In genomic region chr11:84179954-84180598, GRCm38 (mm10) we compare ENCODE assay signal across 8 mouse cellular contexts. TPM values are rescaled to one million over a fixed set of nuclear protein-coding genes. Genes with fewer than 3 reads are reported as not detected.
DNase-seq lines count a peak whose midpoint lies in the region; ATAC-seq lines count a peak whose summit lies in the region.

No protein-coding gene starts in this region.

- intact Hi-C loops in gastrocnemius, postnatal 36 days (cut with DNase I), result loop anchor here (5.0 kb wide), 2 partner anchors 43 to 62 kb away; no protein-coding TSS in a partner anchor
- intact Hi-C loops in left cerebral cortex, postnatal 36 days (cut with DNase I), result loop anchor here (1.0 kb wide), 1 partner anchor 63 kb away; no protein-coding TSS in a partner anchor

- H3K4me2 ChIP-seq in intestine, embryonic 16.5 days (ENCODE audit: low read depth, low read length), result peak overlapping the region; percentile 82

- H3K36me3 ChIP-seq in intestine, embryonic 16.5 days (ENCODE audit: control insufficient read depth, insufficient read depth, low read length), result no peaks in the 10 kb centered on the region
- no peaks in the 10 kb centered on the region for H3K36me3 ChIP-seq in midbrain, embryonic 10.5 days

- H3K27me3 ChIP-seq in intestine, embryonic 16.5 days (replicated peaks; ENCODE audit: control insufficient read depth, insufficient read depth, low read length), result no peaks in the 10 kb centered on the region
- peaks cover 18% of the 10 kb centered on the region; the same call in 1 of the 2 replicates for H3K27me3 ChIP-seq in midbrain, embryonic 10.5 days (ENCODE audit: low read depth, poor library complexity, severe bottlenecking)

- ATAC-seq in activated CD4-positive, CD25-positive, alpha-beta regulatory T cell, adult 4 months, result peak; percentile 53
- peak; percentile 41; the same call in 1 of the 2 replicates for ATAC-seq in intestine, embryonic 16.5 days

- H3K9ac ChIP-seq in intestine, embryonic 16.5 days (ENCODE audit: low read depth, low read length), result peak overlapping the region; percentile 90

- WGBS in intestine, embryonic 16.5 days, result under 1% methylated on average over 43 of the region's 44 CpGs
- WGBS in midbrain, embryonic 10.5 days, result under 1% methylated on average over 44 of the region's 44 CpGs

- peak overlapping the region; percentile 92 for H3K27ac ChIP-seq in intestine, embryonic 16.5 days (ENCODE audit: low read length)
- H3K27ac ChIP-seq in midbrain, embryonic 10.5 days (replicated peaks), result peak overlapping the region; percentile 97

- peak; percentile 86 for DNase-seq in embryo, embryonic 10 days (ENCODE audit: low spot score)
- DNase-seq in gastrocnemius, postnatal 36 days, result peak; percentile 40 to 71
- peak; percentile 73 to 74 for DNase-seq in left cerebral cortex, postnatal 36 days (ENCODE audit: low spot score in 2 of 2)
- DNase-seq in midbrain, embryonic 10.5 days (ENCODE audit: low spot score), result peak; percentile 84
- DNase-seq in right cerebral cortex, postnatal 4 days, result peak; percentile 62
- DNase-seq in yolk sac, embryonic 10.5 days (ENCODE audit: low spot score), result peak; percentile 86

- H3K4me1 ChIP-seq in intestine, embryonic 16.5 days (ENCODE audit: control insufficient read depth, insufficient read depth, low read length), result peaks cover 11% of the 10 kb centered on the region
- H3K4me1 ChIP-seq in midbrain, embryonic 10.5 days, result peaks cover 31% of the 10 kb centered on the region

- H3K9me3 ChIP-seq in intestine, embryonic 16.5 days (ENCODE audit: control insufficient read depth, low read length), result no peaks in the 10 kb centered on the region
- no peaks in the 10 kb centered on the region for H3K9me3 ChIP-seq in midbrain, embryonic 10.5 days (replicated peaks)

- peak overlapping the region; percentile 96 for H3K4me3 ChIP-seq in intestine, embryonic 16.5 days (ENCODE audit: low read length)
- H3K4me3 ChIP-seq in midbrain, embryonic 10.5 days, result peak overlapping the region; percentile 79

RNA-seq across cellular contexts. Expression of gene Gm11437, which starts 12.8 kb away (rescaled TPM):
- polyA plus RNA-seq in activated CD4-positive, CD25-positive, alpha-beta regulatory T cell, adult 4 months (2017; shearing (Covaris generic)), result not detected
- not detected for total RNA-seq in gastrocnemius, postnatal 36 days (2021)
- polyA plus RNA-seq in intestine, embryonic 16.5 days (2015; fragmentation: Nextera tagmentation; extraction: Ambion mirVana), result 0.17 TPM in 1 of 2 replicates, not detected in the other
- total RNA-seq in left cerebral cortex, postnatal 36 days (2021), result not detected
- polyA plus RNA-seq in midbrain, embryonic 10.5 days (2016; fragmentation: Nextera tagmentation; extraction: Ambion mirVana), result not detected in 2 replicates

RNA-seq across cellular contexts. Expression of gene Acaca, which starts 50.6 kb away (rescaled TPM):
- polyA plus RNA-seq in activated CD4-positive, CD25-positive, alpha-beta regulatory T cell, adult 4 months (2017; shearing (Covaris generic)), result 1 to 10 TPM; 4.9 to 5.2 TPM
- 10 to 100 TPM; 10.1 to 15.5 TPM for total RNA-seq in gastrocnemius, postnatal 36 days (2021)
- polyA plus RNA-seq in intestine, embryonic 16.5 days (2015; fragmentation: Nextera tagmentation; extraction: Ambion mirVana), result 8.3 and 8.5 TPM in 2 replicates
- total RNA-seq in left cerebral cortex, postnatal 36 days (2021), result 10 to 100 TPM; 84.5 to 85.3 TPM
- polyA plus RNA-seq in midbrain, embryonic 10.5 days (2016; fragmentation: Nextera tagmentation; extraction: Ambion mirVana), result 18.9 and 25.9 TPM in 2 replicates

RNA-seq across cellular contexts. Expression of gene Tada2a, which starts 50.7 kb away (rescaled TPM):
- polyA plus RNA-seq in activated CD4-positive, CD25-positive, alpha-beta regulatory T cell, adult 4 months (2017; shearing (Covaris generic)), result 10 to 100 TPM; 13.1 to 13.2 TPM
- 1 to 10 TPM; 8.6 to 9.4 TPM for total RNA-seq in gastrocnemius, postnatal 36 days (2021)
- polyA plus RNA-seq in intestine, embryonic 16.5 days (2015; fragmentation: Nextera tagmentation; extraction: Ambion mirVana), result 20.9 and 23.2 TPM in 2 replicates
- 10 to 100 TPM; 35.2 to 40.4 TPM for total RNA-seq in left cerebral cortex, postnatal 36 days (2021)
- polyA plus RNA-seq in midbrain, embryonic 10.5 days (2016; fragmentation: Nextera tagmentation; extraction: Ambion mirVana), result 36.4 and 37.8 TPM in 2 replicates

Comparison
In these comparisons a context has a peak if more than half of its experiments do, and no peak if none do; other contexts are left out.
1. Peak in every context shown above with its lines: DNase-seq, ATAC-seq, H3K4me3 ChIP-seq and H3K27ac ChIP-seq.